ENCODE assay signal across 8 mouse cellular contexts in the genomic region with DNA sequence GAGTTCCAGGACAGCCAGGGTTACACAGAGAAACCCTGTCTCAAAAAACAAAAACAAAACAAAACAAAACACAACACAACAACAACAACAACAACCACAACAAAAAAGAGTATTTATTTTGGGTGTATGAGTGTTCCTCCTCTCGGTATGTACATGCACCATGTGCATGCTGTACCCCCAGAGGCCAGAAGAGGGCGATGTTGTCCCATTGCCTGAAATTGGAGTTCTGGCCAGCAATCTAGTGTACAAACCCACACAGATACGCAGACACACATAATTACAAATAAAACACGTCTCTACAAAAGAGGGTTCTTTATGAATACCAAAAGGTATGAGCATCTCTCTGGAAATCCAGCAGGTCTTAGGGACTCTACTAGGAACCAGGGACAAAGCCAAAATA.
DNase-seq lines count a peak whose midpoint lies in the region; ATAC-seq lines count a peak whose summit lies in the region.

No protein-coding gene starts in this region.

- no peak for ATAC-seq in erythroblast, adult 5-6 weeks (replicated peaks; ENCODE audit: low FRiP score, poor library complexity, severe bottlenecking)

- DNase-seq in embryo, embryonic 10 days (ENCODE audit: low spot score), result peak; percentile 53
- DNase-seq in embryo, embryonic 11 days, result no peak
- DNase-seq in left cerebral cortex, postnatal 14 days (ENCODE audit: low spot score in 2 of 2), result peak; percentile 75 to 87
- DNase-seq in left cerebral cortex, postnatal 25 days (ENCODE audit: low spot score in 2 of 2), result no peak
- peak; percentile 36 for DNase-seq in Muller cell, postnatal 12 days (ENCODE audit: inconsistent ontology term)
- DNase-seq in layer of hippocampus, postnatal 10 days (ENCODE audit: low spot score in 2 of 2), result peak; percentile 78
- peak; percentile 55 for DNase-seq in thymus, postnatal 4 days

- intact Hi-C loops in left cerebral cortex, postnatal 14 days (cut with DNase I), result loop anchor here (5.0 kb wide), 2 partner anchors 92 to 167 kb away; a partner anchor contains a TSS
- intact Hi-C loops in left cerebral cortex, postnatal 25 days (cut with DNase I), result no loop called here

Comparison
In these comparisons a context has a peak if more than half of its experiments do, and no peak if none do; other contexts are left out.
1. DNase-seq: peak in embryo, embryonic 10 days (single experiment), left cerebral cortex, postnatal 14 days (2 of 2), Muller cell, postnatal 12 days (single experiment), layer of hippocampus, postnatal 10 days (2 of 2) and thymus, postnatal 4 days (single experiment); none in embryo, embryonic 11 days (single experiment) and left cerebral cortex, postnatal 25 days (0 of 2).